Mouse (Mus musculus): ENCODE data around the gene Map2. TPM values are rescaled to one million over a fixed set of nuclear protein-coding genes. Genes with fewer than 3 reads are reported as not detected.

Gene Map2
- polyA plus RNA-seq, 1 experiment: 18.3 TPM

DNA sequence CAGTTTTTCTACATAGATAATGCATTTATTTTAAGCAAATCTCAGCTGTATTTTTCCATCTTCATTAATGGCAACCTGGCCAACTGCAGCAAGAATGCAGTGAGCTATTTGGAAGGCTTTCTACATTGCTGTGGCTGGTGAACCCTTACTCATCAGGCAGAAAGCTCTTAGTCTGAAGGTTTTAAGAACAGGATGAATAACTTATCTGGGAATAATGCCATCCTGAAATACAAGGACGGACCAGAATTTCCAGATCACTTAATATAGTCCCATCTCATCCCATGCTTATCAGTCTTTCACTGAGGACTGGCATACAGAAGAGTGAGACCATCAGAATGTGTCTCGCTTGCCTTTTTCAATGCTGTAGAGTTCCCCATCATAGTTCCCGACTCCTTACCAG is 24.3 kb upstream of the Map2 start:
- no peaks in the 10 kb centered on the region for H3K36me3 ChIP-seq (ENCODE audit: control insufficient read depth, insufficient read depth, low read length, poor library complexity, severe bottlenecking)
- H3K4me3 ChIP-seq (ENCODE audit: low read depth, low read length): no peak overlapping the region
- no peaks in the 10 kb centered on the region for H3K4me1 ChIP-seq (ENCODE audit: control insufficient read depth, insufficient read depth, low read length)
- TF ChIP-seq EP300 (IDR thresholded peaks at IDR 0.05; ENCODE audit: insufficient read depth, low read depth, low read length) (no peak), CTCF (IDR thresholded peaks at IDR 0.05; ENCODE audit: low read depth, low read length) (no peak), POLR2A (IDR thresholded peaks at IDR 0.05; ENCODE audit: insufficient read depth, low read length) (no peak)
- H3K27ac ChIP-seq (ENCODE audit: insufficient read depth, low read length): no peak overlapping the region
- no peak overlapping the region for H3K9ac ChIP-seq (ENCODE audit: low read depth, poor library complexity, severe bottlenecking)
- H3K27me3 ChIP-seq (ENCODE audit: control insufficient read depth, insufficient read depth, low read length, poor library complexity, severe bottlenecking): no peaks in the 10 kb centered on the region
- H3K9me3 ChIP-seq (replicated peaks; ENCODE audit: control insufficient read depth, insufficient read depth, low read length, poor library complexity, severe bottlenecking): no peaks in the 10 kb centered on the region

DNA sequence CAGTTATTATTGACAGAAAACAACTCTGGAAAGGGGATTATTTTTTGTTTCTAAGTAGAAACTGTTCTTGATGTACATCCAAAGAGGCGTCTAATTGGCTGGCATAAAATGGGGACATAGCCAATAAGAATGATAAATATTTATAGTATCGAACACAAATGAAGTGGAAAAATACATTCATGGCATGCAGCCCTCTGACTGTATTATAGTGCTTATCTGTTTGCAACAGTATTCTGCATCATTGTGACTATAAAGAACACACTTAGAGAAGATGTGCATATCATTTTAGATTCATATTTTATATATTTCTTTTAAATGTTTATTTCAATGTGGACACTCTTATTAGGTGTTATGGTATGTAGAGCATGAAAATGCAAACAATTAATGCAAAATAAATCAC is 17.9 kb upstream of the Map2 start:
- Histone ChIP-seq H3K27ac (ENCODE audit: insufficient read depth, low read length) (no peak overlapping the region), H3K27me3 (ENCODE audit: control insufficient read depth, insufficient read depth, low read length, poor library complexity, severe bottlenecking) (no peaks in the 10 kb centered on the region), H3K9me3 (replicated peaks; ENCODE audit: control insufficient read depth, insufficient read depth, low read length, poor library complexity, severe bottlenecking) (no peaks in the 10 kb centered on the region), H3K4me3 (ENCODE audit: low read depth, low read length) (no peak overlapping the region), H3K4me1 (ENCODE audit: control insufficient read depth, insufficient read depth, low read length) (no peaks in the 10 kb centered on the region), H3K9ac (ENCODE audit: low read depth, poor library complexity, severe bottlenecking) (no peak overlapping the region), H3K36me3 (ENCODE audit: control insufficient read depth, insufficient read depth, low read length, poor library complexity, severe bottlenecking) (no peaks in the 10 kb centered on the region)
- TF ChIP-seq CTCF (IDR thresholded peaks at IDR 0.05; ENCODE audit: low read depth, low read length): no peak
- no peak for TF ChIP-seq EP300 (IDR thresholded peaks at IDR 0.05; ENCODE audit: insufficient read depth, low read depth, low read length)
- TF ChIP-seq POLR2A (IDR thresholded peaks at IDR 0.05; ENCODE audit: insufficient read depth, low read length): no peak

DNA sequence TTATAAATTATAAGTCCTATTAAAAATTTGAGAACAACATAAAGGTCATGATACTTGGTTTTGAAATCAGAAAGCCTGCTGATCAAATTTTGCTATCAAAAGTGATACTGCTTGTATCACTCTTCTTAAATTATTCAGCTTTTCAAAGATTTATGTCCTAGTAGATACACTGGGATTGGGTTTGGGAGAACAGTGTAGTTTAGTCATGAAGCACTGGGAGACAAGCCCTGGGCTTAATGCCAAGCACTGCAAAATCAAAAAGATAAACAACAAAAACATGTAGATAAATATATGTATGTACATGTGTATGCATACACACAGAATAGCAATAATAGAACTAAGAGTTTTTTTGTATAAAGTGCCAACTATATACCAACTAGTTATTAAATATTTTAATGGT is 17.5 kb upstream of the Map2 start:
- Histone ChIP-seq H3K4me3 (ENCODE audit: low read depth, low read length) (no peak overlapping the region), H3K4me1 (ENCODE audit: control insufficient read depth, insufficient read depth, low read length) (no peaks in the 10 kb centered on the region), H3K36me3 (ENCODE audit: control insufficient read depth, insufficient read depth, low read length, poor library complexity, severe bottlenecking) (no peaks in the 10 kb centered on the region), H3K27ac (ENCODE audit: insufficient read depth, low read length) (no peak overlapping the region), H3K9ac (ENCODE audit: low read depth, poor library complexity, severe bottlenecking) (no peak overlapping the region), H3K9me3 (replicated peaks; ENCODE audit: control insufficient read depth, insufficient read depth, low read length, poor library complexity, severe bottlenecking) (no peaks in the 10 kb centered on the region), H3K27me3 (ENCODE audit: control insufficient read depth, insufficient read depth, low read length, poor library complexity, severe bottlenecking) (no peaks in the 10 kb centered on the region)
- TF ChIP-seq EP300 (IDR thresholded peaks at IDR 0.05; ENCODE audit: insufficient read depth, low read depth, low read length): no peak
- no peak for TF ChIP-seq POLR2A (IDR thresholded peaks at IDR 0.05; ENCODE audit: insufficient read depth, low read length)
- TF ChIP-seq CTCF (IDR thresholded peaks at IDR 0.05; ENCODE audit: low read depth, low read length): no peak

DNA sequence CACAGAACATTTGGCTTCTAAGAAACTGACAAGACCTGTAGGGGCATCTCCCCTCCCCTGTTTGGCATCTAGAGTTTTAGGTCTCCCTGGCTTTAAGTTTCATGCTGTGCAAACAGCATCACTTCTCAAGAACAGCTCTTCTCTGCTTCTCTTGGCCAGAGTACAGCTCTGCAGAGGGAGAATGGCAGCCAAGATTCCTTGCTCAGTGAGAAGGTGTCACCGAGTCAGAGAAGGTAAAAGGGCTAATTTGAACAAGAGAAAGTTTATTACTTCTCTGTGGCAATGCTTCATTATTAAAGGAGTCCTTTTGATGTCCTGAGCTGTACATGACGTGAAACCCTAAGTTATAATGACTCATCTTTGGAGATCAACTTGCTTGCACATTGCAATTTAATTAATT is 10.4 kb upstream of the Map2 start:
- Histone ChIP-seq H3K4me3 (ENCODE audit: low read depth, low read length) (no peak overlapping the region), H3K9ac (ENCODE audit: low read depth, poor library complexity, severe bottlenecking) (no peak overlapping the region), H3K4me1 (ENCODE audit: control insufficient read depth, insufficient read depth, low read length) (no peaks in the 10 kb centered on the region), H3K36me3 (ENCODE audit: control insufficient read depth, insufficient read depth, low read length, poor library complexity, severe bottlenecking) (no peaks in the 10 kb centered on the region), H3K27ac (ENCODE audit: insufficient read depth, low read length) (no peak overlapping the region), H3K9me3 (replicated peaks; ENCODE audit: control insufficient read depth, insufficient read depth, low read length, poor library complexity, severe bottlenecking) (no peaks in the 10 kb centered on the region), H3K27me3 (ENCODE audit: control insufficient read depth, insufficient read depth, low read length, poor library complexity, severe bottlenecking) (no peaks in the 10 kb centered on the region)
- TF ChIP-seq POLR2A (IDR thresholded peaks at IDR 0.05; ENCODE audit: insufficient read depth, low read length): no peak
- no peak for TF ChIP-seq EP300 (IDR thresholded peaks at IDR 0.05; ENCODE audit: insufficient read depth, low read depth, low read length)
- TF ChIP-seq CTCF (IDR thresholded peaks at IDR 0.05; ENCODE audit: low read depth, low read length): no peak

DNA sequence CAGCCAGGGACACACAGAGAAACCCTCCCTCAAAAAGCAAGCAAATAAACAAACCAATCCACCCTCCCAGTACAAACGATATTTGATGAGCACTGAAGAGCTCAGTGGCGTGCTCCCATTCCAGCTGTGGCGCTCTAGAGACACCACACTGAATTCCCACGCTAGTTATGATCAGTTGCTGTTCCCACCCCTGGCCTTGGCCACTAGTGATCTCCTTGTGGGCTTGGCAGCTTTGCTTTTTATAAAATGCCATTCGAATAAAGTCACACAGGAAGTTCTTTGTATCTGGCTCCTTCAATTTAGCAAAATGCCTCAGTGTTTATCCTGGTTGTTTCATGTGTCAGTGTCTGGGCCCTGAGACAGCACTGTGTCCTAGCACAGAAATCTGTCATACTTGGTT is 6.4 kb upstream of the Map2 start:
- no peaks in the 10 kb centered on the region for H3K27me3 ChIP-seq (ENCODE audit: control insufficient read depth, insufficient read depth, low read length, poor library complexity, severe bottlenecking)
- no peak overlapping the region for H3K27ac ChIP-seq (ENCODE audit: insufficient read depth, low read length)

DNA sequence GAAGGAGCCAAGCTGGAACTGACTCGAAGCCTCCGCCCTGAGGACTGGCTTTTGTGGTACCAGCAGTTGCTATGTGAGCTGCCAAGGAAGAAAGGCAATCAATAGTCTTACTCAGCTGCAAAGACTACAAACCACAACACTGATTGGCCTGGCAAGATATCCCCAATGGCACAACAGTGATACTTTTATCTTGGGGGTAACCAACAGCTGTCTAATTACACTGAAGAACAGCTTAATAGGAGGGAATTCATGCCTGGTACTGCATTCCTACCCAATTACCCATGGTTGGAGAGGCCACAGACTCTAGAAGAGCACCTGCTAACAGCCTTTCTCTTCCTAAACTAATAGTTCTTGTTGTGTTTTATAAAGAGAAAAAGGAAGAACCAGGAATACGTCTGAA is 2.9 kb upstream of the Map2 start:
- H3K9me3 ChIP-seq (replicated peaks; ENCODE audit: control insufficient read depth, insufficient read depth, low read length, poor library complexity, severe bottlenecking): no peaks in the 10 kb centered on the region
- H3K4me3 ChIP-seq (ENCODE audit: low read depth, low read length): no peak overlapping the region
- H3K36me3 ChIP-seq (ENCODE audit: control insufficient read depth, insufficient read depth, low read length, poor library complexity, severe bottlenecking): no peaks in the 10 kb centered on the region
- peaks cover 2% of the 10 kb centered on the region for H3K4me1 ChIP-seq (ENCODE audit: control insufficient read depth, insufficient read depth, low read length)
- no peak overlapping the region for H3K9ac ChIP-seq (ENCODE audit: low read depth, poor library complexity, severe bottlenecking)
- TF ChIP-seq EP300 (IDR thresholded peaks at IDR 0.05; ENCODE audit: insufficient read depth, low read depth, low read length): no peak
- TF ChIP-seq POLR2A (IDR thresholded peaks at IDR 0.05; ENCODE audit: insufficient read depth, low read length): no peak
- TF ChIP-seq CTCF (IDR thresholded peaks at IDR 0.05; ENCODE audit: low read depth, low read length): no peak
- no peaks in the 10 kb centered on the region for H3K27me3 ChIP-seq (ENCODE audit: control insufficient read depth, insufficient read depth, low read length, poor library complexity, severe bottlenecking)
- H3K27ac ChIP-seq (ENCODE audit: insufficient read depth, low read length): no peak overlapping the region

More for the DNA sequence above, 6.4 kb upstream of the Map2 start:
- Histone ChIP-seq H3K4me3 (ENCODE audit: low read depth, low read length) (no peak overlapping the region), H3K4me1 (ENCODE audit: control insufficient read depth, insufficient read depth, low read length) (no peaks in the 10 kb centered on the region), H3K9ac (ENCODE audit: low read depth, poor library complexity, severe bottlenecking) (no peak overlapping the region), H3K36me3 (ENCODE audit: control insufficient read depth, insufficient read depth, low read length, poor library complexity, severe bottlenecking) (no peaks in the 10 kb centered on the region), H3K9me3 (replicated peaks; ENCODE audit: control insufficient read depth, insufficient read depth, low read length, poor library complexity, severe bottlenecking) (no peaks in the 10 kb centered on the region)
- no peak for TF ChIP-seq EP300 (IDR thresholded peaks at IDR 0.05; ENCODE audit: insufficient read depth, low read depth, low read length)
- TF ChIP-seq POLR2A (IDR thresholded peaks at IDR 0.05; ENCODE audit: insufficient read depth, low read length): no peak
- no peak for TF ChIP-seq CTCF (IDR thresholded peaks at IDR 0.05; ENCODE audit: low read depth, low read length)

Data from ES-Bruce4 (cell line).